Mouse (Mus musculus): ENCODE measurements around the gene Tspyl3.

- TF ChIP-seq CTCF (IDR thresholded peaks at IDR 0.05; ENCODE audit: low read depth) (peak; percentile 7; the same call in 1 of the 2 replicates), EP300 (IDR thresholded peaks at IDR 0.05; ENCODE audit: low read depth) (peak; percentile 83)
Measured at GRCm38 (mm10) chr2:153227959-153228358, 2.7 kb upstream of the Tspyl3 start.

All from liver, postnatal 0 days (tissue).